Mouse (Mus musculus) MEL (cell line): ENCODE results near the gene Epha4.

ENCODE experiments used
- HCFC1 ChIP-seq: IDR thresholded peaks from 2 replicates; pipeline ENCODE4 v1.6.1; 2012; ENCODE audit warnings: low read depth, mild to moderate bottlenecking, inconsistent platforms, low read length, improper control_type of control experiment, moderate library complexity
- POLR2A ChIP-seq, 2 experiments: IDR thresholded peaks; 2 replicates each; pipeline ENCODE4 v1.6.1; 2011 to 2012; ENCODE audit warnings: low read length in 2 of 2, mild to moderate bottlenecking in 2 of 2, control low read depth in 1 of 2, improper control_type of control experiment in 1 of 2, low read depth in 1 of 2, moderate library complexity in 1 of 2; ENCODE audit not compliant: control insufficient read depth in 1 of 2, insufficient read depth in 1 of 2, poor library complexity in 1 of 2

GRCm38 (mm10) chr1:77523354-77523753 lies 8.5 kb upstream of the Epha4 start:
- TF ChIP-seq HCFC1, result no peak
- TF ChIP-seq POLR2A (IDR thresholded peaks at IDR 0.05; ENCODE audit: control insufficient read depth in 1 of 2, insufficient read depth in 1 of 2, low read depth in 1 of 2, low read length in 2 of 2, poor library complexity in 1 of 2), result no peak
